Mouse (Mus musculus) CH12.LX (cell line): Measurements from ENCODE around the gene Lsr.
"Not testable (repeated sequence)": the region's sequence is repeated elsewhere in the genome, so short reads cannot be mapped to it uniquely, and the experiment has no call there.

Source experiments
- CTCF ChIP-seq, 2 experiments: IDR thresholded peaks in 1 of 2; conservative IDR thresholded peaks in 1 of 2; 2 replicates each; pipeline ENCODE4 v1.5.1; 2011 to 2012; ENCODE audit warnings: low read depth in 2 of 2, low read length in 2 of 2, improper control_type of control experiment in 1 of 2, inconsistent platforms in 1 of 2, mild to moderate bottlenecking in 1 of 2, moderate library complexity in 1 of 2
- ELF1 ChIP-seq: IDR thresholded peaks from 2 replicates; pipeline ENCODE4 v1.6.1; 2014; ENCODE audit warnings: low read depth, mild to moderate bottlenecking, inconsistent platforms, low read length, improper control_type of control experiment
- EP300 ChIP-seq: IDR thresholded peaks from 2 replicates; pipeline ENCODE4 v1.6.1; 2011; ENCODE audit warnings: low read length, improper control_type of control experiment
- JUND ChIP-seq: conservative IDR thresholded peaks from 2 replicates; pipeline ENCODE4 v1.6.1; 2011; ENCODE audit warnings: low read depth, low read length, improper control_type of control experiment
- KAT2A ChIP-seq: IDR thresholded peaks from 2 replicates; pipeline ENCODE4 v1.6.1; 2012; ENCODE audit warnings: low read length, improper control_type of control experiment, inconsistent platforms; ENCODE audit not compliant: insufficient replicate concordance
- MEF2A ChIP-seq: IDR thresholded peaks from 2 replicates; pipeline ENCODE4 v1.6.1; 2014; ENCODE audit warnings: low read depth, mild to moderate bottlenecking, inconsistent platforms, low read length, improper control_type of control experiment, borderline replicate concordance
- NRF1 ChIP-seq: IDR thresholded peaks from 2 replicates; pipeline ENCODE4 v1.6.1; 2014; ENCODE audit warnings: low read depth, mild to moderate bottlenecking, inconsistent platforms, low read length, improper control_type of control experiment, moderate library complexity
- POLR2A ChIP-seq: IDR thresholded peaks from 2 replicates; pipeline ENCODE4 v1.6.1; 2011; ENCODE audit warnings: low read depth, mild to moderate bottlenecking, improper control_type of control experiment, low read length
- POLR2AphosphoS2 ChIP-seq: IDR thresholded peaks from 2 replicates; pipeline ENCODE4 v1.6.1; 2011; ENCODE audit warnings: low read depth, low read length, improper control_type of control experiment
- RAD21 ChIP-seq: IDR thresholded peaks from 2 replicates; pipeline ENCODE4 v1.6.1; 2011; ENCODE audit warnings: low read depth, mild to moderate bottlenecking, low read length, improper control_type of control experiment, moderate library complexity
- TCF12 ChIP-seq: IDR thresholded peaks from 2 replicates; pipeline ENCODE4 v1.6.1; 2014; ENCODE audit warnings: low read depth, mild to moderate bottlenecking, inconsistent platforms, low read length, improper control_type of control experiment
- USF2 ChIP-seq: conservative IDR thresholded peaks from 2 replicates; pipeline ENCODE4 v1.6.1; 2011; ENCODE audit warnings: low read depth, low read length, improper control_type of control experiment
- ZC3H11A ChIP-seq: IDR thresholded peaks from 2 replicates; pipeline ENCODE4 v1.6.1; 2012; ENCODE audit warnings: low read depth, mild to moderate bottlenecking, inconsistent platforms, low read length, improper control_type of control experiment

GRCm38 (mm10) chr7:30935422-30936099 lies 37.7 kb downstream of the Lsr start:
- TF ChIP-seq JUND; CTCF (conservative IDR thresholded peaks at IDR 0.05 in 1 of 2, IDR thresholded peaks at IDR 0.05 in 1 of 2; ENCODE audit: low read depth in 2 of 2, low read length in 2 of 2); USF2; KAT2A; POLR2A; MEF2A; ZC3H11A; NRF1; ELF1; RAD21; POLR2AphosphoS2: not testable (repeated sequence)
- TF ChIP-seq EP300, result peak; percentile 52; the same call in 1 of the 2 replicates
- peak; percentile 57; the same call in 1 of the 2 replicates for TF ChIP-seq TCF12
